10 mouse cellular contexts compared by ENCODE assay signal in the genomic region with DNA sequence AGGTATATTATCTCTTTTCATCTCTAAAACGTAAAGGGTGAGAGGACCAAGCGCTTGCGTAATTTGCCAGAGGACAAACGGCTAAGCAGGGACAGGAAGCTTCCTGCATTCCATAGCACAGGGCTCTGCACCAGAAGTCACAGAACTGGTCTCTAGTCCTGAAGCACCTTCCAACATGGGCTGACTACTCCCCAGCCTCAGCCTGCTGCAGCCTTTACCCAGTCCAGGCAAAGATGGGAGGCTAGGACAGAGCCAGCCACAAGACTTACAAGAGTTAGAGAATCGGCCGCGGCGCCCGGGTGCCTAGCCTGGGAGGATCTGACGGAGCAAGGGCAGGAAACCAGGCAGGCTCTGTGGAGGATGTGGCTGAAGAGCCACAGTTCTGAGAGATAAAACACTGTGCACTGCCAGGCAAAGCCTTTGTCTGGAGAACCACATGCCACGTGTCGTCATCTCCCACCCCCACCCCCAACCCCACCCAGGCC. TPM values are rescaled to one million over a fixed set of nuclear protein-coding genes. Genes with fewer than 3 reads are reported as not detected.
DNase-seq lines count a peak whose midpoint lies in the region; ATAC-seq and TF ChIP-seq lines count a peak whose summit lies in the region.
"Had no signal": no experiment of that assay in that cellular context is flagged by ENCODE, and none has a peak within 500 bp of the region (broad histone marks: within the 10 kb centered on the region; RNA-seq: fewer than 3 reads in every experiment).

No protein-coding gene starts in this region.

- no peak for ATAC-seq in forebrain, embryonic 11.5 days (replicated peaks; ENCODE audit: low FRiP score)
- ATAC-seq in forebrain, embryonic 13.5 days, result no peak
- peak; percentile 47 for ATAC-seq in granulocyte monocyte progenitor cell, adult 5-6 weeks (replicated peaks; ENCODE audit: poor library complexity, severe bottlenecking)
- peak; percentile 59 for ATAC-seq in liver, embryonic 11.5 days (replicated peaks; ENCODE audit: low FRiP score)

- H3K9ac ChIP-seq in forebrain, embryonic 11.5 days (ENCODE audit: low read length), result no peak overlapping the region
- no peak overlapping the region for H3K9ac ChIP-seq in forebrain, embryonic 13.5 days
- peak overlapping the region; percentile 22 for H3K9ac ChIP-seq in liver, embryonic 11.5 days (ENCODE audit: low read depth, low read length)

- TF ChIP-seq POLR2A in small intestine, adult 2 months (IDR thresholded peaks at IDR 0.05; ENCODE audit: low read depth, low read length), result no peak

- H3K36me3 ChIP-seq in forebrain, embryonic 11.5 days (ENCODE audit: control insufficient read depth, insufficient read depth, low read length), result no peaks in the 10 kb centered on the region
- H3K36me3 ChIP-seq in forebrain, embryonic 13.5 days (ENCODE audit: poor library complexity, severe bottlenecking), result peaks cover 8% of the 10 kb centered on the region
- H3K36me3 ChIP-seq in liver, embryonic 11.5 days (ENCODE audit: control insufficient read depth, insufficient read depth, low read length), result no peaks in the 10 kb centered on the region
- H3K36me3 ChIP-seq in small intestine, adult 2 months (ENCODE audit: control insufficient read depth, insufficient read depth, low read length), result no peaks in the 10 kb centered on the region

- 0 out of 2 replicates have a peak, but pooled peaks cover 2% of the 10 kb centered on the region for H3K4me1 ChIP-seq in forebrain, embryonic 11.5 days (replicated peaks; ENCODE audit: control insufficient read depth, insufficient read depth, low read length)
- no peaks in the 10 kb centered on the region for H3K4me1 ChIP-seq in forebrain, embryonic 13.5 days
- H3K4me1 ChIP-seq in liver, embryonic 11.5 days (replicated peaks; ENCODE audit: control insufficient read depth, insufficient read depth, low read length), result peaks cover 17% of the 10 kb centered on the region
- H3K4me1 ChIP-seq in small intestine, adult 2 months (ENCODE audit: control insufficient read depth, insufficient read depth, insufficient read length, low read length), result no peaks in the 10 kb centered on the region

- DNase-seq in forebrain, embryonic 11.5 days (ENCODE audit: low spot score), result peak; percentile 57
- DNase-seq in liver, embryonic 11.5 days (ENCODE audit: low spot score), result peak; percentile 62
- no peak for DNase-seq in gastrocnemius, postnatal 4 days (ENCODE audit: low spot score in 2 of 2)
- no peak for DNase-seq in right cerebral cortex, postnatal 10 days (ENCODE audit: low spot score in 2 of 2)
- DNase-seq in retina, embryonic 14.5 days (ENCODE audit: low spot score), result no peak
- DNase-seq: cerebellum, postnatal 10 days had no signal

- 86% methylated on average over 12 of the region's 12 CpGs for WGBS in forebrain, embryonic 11.5 days
- WGBS in forebrain, embryonic 13.5 days, result 80% methylated on average over 12 of the region's 12 CpGs
- WGBS in liver, embryonic 11.5 days, result 20% methylated on average over 12 of the region's 12 CpGs
- WGBS in small intestine, adult 2 months, result 38% methylated on average over 12 of the region's 12 CpGs

- H3K4me2 ChIP-seq in forebrain, embryonic 11.5 days (ENCODE audit: low read depth, low read length, severe bottlenecking), result no peak overlapping the region
- H3K4me2 ChIP-seq in forebrain, embryonic 13.5 days, result no peak overlapping the region
- peak overlapping the region; percentile 49 for H3K4me2 ChIP-seq in liver, embryonic 11.5 days

- no peak overlapping the region for H3K4me3 ChIP-seq in forebrain, embryonic 11.5 days (ENCODE audit: low read depth, low read length)
- no peak overlapping the region for H3K4me3 ChIP-seq in forebrain, embryonic 13.5 days
- peak overlapping the region; percentile 28 for H3K4me3 ChIP-seq in liver, embryonic 11.5 days (ENCODE audit: low read depth, low read length)
- H3K4me3 ChIP-seq in small intestine, adult 2 months (ENCODE audit: low read depth, low read length), result peak overlapping the region; percentile 25

- TF ChIP-seq CTCF in small intestine, adult 2 months (IDR thresholded peaks at IDR 0.05; ENCODE audit: extremely low read depth, insufficient read length, insufficient replicate concordance, low read depth, low read length), result no peak

- H3K9me3 ChIP-seq in forebrain, embryonic 11.5 days (ENCODE audit: control insufficient read depth, low read length), result no peaks in the 10 kb centered on the region
- no peaks in the 10 kb centered on the region for H3K9me3 ChIP-seq in forebrain, embryonic 13.5 days (replicated peaks)
- H3K9me3 ChIP-seq in liver, embryonic 11.5 days (ENCODE audit: control insufficient read depth, low read length), result no peaks in the 10 kb centered on the region

- H3K27ac ChIP-seq in forebrain, embryonic 11.5 days (ENCODE audit: low read depth, low read length), result 0 out of 2 replicates have a peak overlapping the region, but pooled peaks have one; percentile 31
- no peak overlapping the region for H3K27ac ChIP-seq in forebrain, embryonic 13.5 days
- H3K27ac ChIP-seq in liver, embryonic 11.5 days (ENCODE audit: low read depth, low read length), result peak overlapping the region; percentile 78
- H3K27ac ChIP-seq in small intestine, adult 2 months (ENCODE audit: insufficient read depth, low read depth, low read length), result peak overlapping the region; percentile 9; the same call in 1 of the 2 replicates

- no peaks in the 10 kb centered on the region for H3K27me3 ChIP-seq in forebrain, embryonic 11.5 days (ENCODE audit: control insufficient read depth, insufficient read depth, low read length)
- H3K27me3 ChIP-seq in forebrain, embryonic 13.5 days, result no peaks in the 10 kb centered on the region
- H3K27me3 ChIP-seq in liver, embryonic 11.5 days (replicated peaks; ENCODE audit: control insufficient read depth, insufficient read depth, low read length), result no peaks in the 10 kb centered on the region
- H3K27me3 ChIP-seq in small intestine, adult 2 months (ENCODE audit: control insufficient read depth, insufficient read depth, low read length), result no peaks in the 10 kb centered on the region

RNA-seq across cellular contexts. Expression of a gene that starts 2.8 kb away (rescaled TPM):
- 2.9 and 3.2 TPM in 2 replicates for polyA plus RNA-seq in forebrain, embryonic 11.5 days (2014; fragmentation: Nextera tagmentation; extraction: Ambion mirVana)
- 0.79 and 1.0 TPM in 2 replicates for polyA plus RNA-seq in forebrain, embryonic 13.5 days (2015; fragmentation: Nextera tagmentation; extraction: Ambion mirVana)
- total RNA-seq in granulocyte monocyte progenitor cell, adult 5-6 weeks (2014; fragmentation: Nextera tagmentation), result 142 and 175 TPM in 2 replicates
- 170 and 173 TPM in 2 replicates for total RNA-seq in granulocyte monocyte progenitor cell, adult 5-6 weeks (2017)
- polyA plus RNA-seq in liver, embryonic 11.5 days (2014; fragmentation: Nextera tagmentation; extraction: Ambion mirVana), result 11.8 and 11.9 TPM in 2 replicates
- 3.5 and 7.6 TPM in 2 replicates for polyA plus RNA-seq in small intestine, adult 2 months (2012; rRNA removed)
- total RNA-seq in gastrocnemius, postnatal 4 days (2021), result 1 to 10 TPM in 1 of 2 experiments, under 1 TPM in 1; 0.96 to 1.4 TPM
- total RNA-seq: CH12.LX had no signal

RNA-seq across cellular contexts. Expression of a gene that starts 34.6 kb away (rescaled TPM):
- polyA plus RNA-seq in forebrain, embryonic 11.5 days (2014; fragmentation: Nextera tagmentation; extraction: Ambion mirVana), result 0.12 TPM in 1 of 2 replicates, not detected in the other
- 0.49 and 1.0 TPM in 2 replicates for polyA plus RNA-seq in forebrain, embryonic 13.5 days (2015; fragmentation: Nextera tagmentation; extraction: Ambion mirVana)
- 1.8 and 2.5 TPM in 2 replicates for total RNA-seq in granulocyte monocyte progenitor cell, adult 5-6 weeks (2014; fragmentation: Nextera tagmentation)
- 1.2 and 3.7 TPM in 2 replicates for total RNA-seq in granulocyte monocyte progenitor cell, adult 5-6 weeks (2017)
- polyA plus RNA-seq in liver, embryonic 11.5 days (2014; fragmentation: Nextera tagmentation; extraction: Ambion mirVana), result 0.26 TPM in 1 of 2 replicates, not detected in the other
- not detected in 2 replicates for polyA plus RNA-seq in small intestine, adult 2 months (2012; rRNA removed)
- total RNA-seq in gastrocnemius, postnatal 4 days (2021), result not detected
- total RNA-seq: CH12.LX had no signal

RNA-seq across cellular contexts. Expression of a gene that starts 45.8 kb away (rescaled TPM):
- 177 and 184 TPM in 2 replicates for polyA plus RNA-seq in forebrain, embryonic 11.5 days (2014; fragmentation: Nextera tagmentation; extraction: Ambion mirVana)
- 156 and 178 TPM in 2 replicates for polyA plus RNA-seq in forebrain, embryonic 13.5 days (2015; fragmentation: Nextera tagmentation; extraction: Ambion mirVana)
- total RNA-seq in granulocyte monocyte progenitor cell, adult 5-6 weeks (2014; fragmentation: Nextera tagmentation), result 115 and 208 TPM in 2 replicates
- total RNA-seq in granulocyte monocyte progenitor cell, adult 5-6 weeks (2017), result 50.3 and 50.9 TPM in 2 replicates
- polyA plus RNA-seq in liver, embryonic 11.5 days (2014; fragmentation: Nextera tagmentation; extraction: Ambion mirVana), result 125 and 137 TPM in 2 replicates
- 32.3 and 36.4 TPM in 2 replicates for polyA plus RNA-seq in small intestine, adult 2 months (2012; rRNA removed)
- 10 to 100 TPM in 1 of 2 experiments, 1 to 10 TPM in 1; 9.6 to 10.0 TPM for total RNA-seq in gastrocnemius, postnatal 4 days (2021)

Comparison
In these comparisons a context has a peak if more than half of its experiments do, and no peak if none do; other contexts are left out.
1. ATAC-seq: peak in granulocyte monocyte progenitor cell, adult 5-6 weeks (single experiment) and liver, embryonic 11.5 days (single experiment); none in forebrain, embryonic 11.5 days (single experiment) and forebrain, embryonic 13.5 days (single experiment).
2. DNase-seq: peak in forebrain, embryonic 11.5 days (single experiment) and liver, embryonic 11.5 days (single experiment); none in gastrocnemius, postnatal 4 days (0 of 2), right cerebral cortex, postnatal 10 days (0 of 2) and retina, embryonic 14.5 days (single experiment).
3. H3K4me3 ChIP-seq: peak in liver, embryonic 11.5 days (single experiment) and small intestine, adult 2 months (single experiment); none in forebrain, embryonic 11.5 days (single experiment) and forebrain, embryonic 13.5 days (single experiment).